Mouse (Mus musculus) small intestine, adult 2 months (tissue): Measurements from ENCODE around the gene Anks6.

Experiments
- CTCF ChIP-seq: fragments of 200-500 bp; IDR thresholded peaks from 2 replicates; pipeline ENCODE4 v1.5.1; 2012; ENCODE audit warnings: low read depth, mild to moderate bottlenecking, control low read depth, inconsistent platforms, low read length, moderate library complexity, mixed read lengths; ENCODE audit not compliant: insufficient replicate concordance, insufficient read length; ENCODE audit errors: extremely low read depth
- POLR2A ChIP-seq: fragments of 200-500 bp; IDR thresholded peaks from 2 replicates; pipeline ENCODE4 v1.6.1; 2012; ENCODE audit warnings: low read depth, mild to moderate bottlenecking, control low read depth, inconsistent platforms, low read length, moderate library complexity

GRCm38 (mm10) chr4:47050167-47050566 lies 7.1 kb downstream of the Anks6 start:
- no peak for TF ChIP-seq POLR2A
- TF ChIP-seq CTCF: peak; percentile 86; the same call in 1 of the 2 replicates
